Mouse (Mus musculus) adrenal gland, postnatal 36 days (tissue): ENCODE data around the gene Noct. TPM values are rescaled to one million over a fixed set of nuclear protein-coding genes. Genes with fewer than 3 reads are reported as not detected.
"Not testable (repeated sequence)": the region's sequence is repeated elsewhere in the genome, so short reads cannot be mapped to it uniquely, and the experiment has no call there.

Experiments used
- DNase-seq, 2 experiments: peaks; one replicate each; pipeline ENCODE4 v3.0.0; 2021; ENCODE audit warnings: mixed read lengths in 1 of 2
- total RNA-seq, 2 experiments: library from RNA; stranded (reverse); gene quantifications; 2 replicates each; pipeline ENCODE4 v1.2.3; 2021

Gene Noct
- total RNA-seq, 2 experiments from 2014 or later, result 18.4 to 31.1 TPM

DNA sequence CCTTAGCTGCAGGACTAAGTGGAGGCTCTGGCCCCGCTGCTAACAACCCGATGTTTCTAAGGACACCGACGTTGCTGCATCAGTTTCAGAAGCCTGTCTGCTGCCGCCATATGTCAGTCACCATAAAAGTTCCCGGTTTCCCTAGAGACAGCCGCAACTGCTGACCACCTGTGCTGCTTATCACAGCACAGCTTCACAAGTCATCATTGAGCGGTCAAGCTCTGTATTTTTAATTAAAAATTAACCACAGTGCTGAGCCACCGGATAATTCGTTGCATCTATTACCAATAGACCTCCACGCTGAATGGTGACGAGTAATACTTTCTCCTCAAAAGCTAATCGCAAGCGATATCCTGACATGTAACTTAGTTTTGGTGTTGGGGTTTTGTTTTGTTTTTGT, 19.4 kb upstream of the Noct start:
- DNase-seq, result no peak

DNA sequence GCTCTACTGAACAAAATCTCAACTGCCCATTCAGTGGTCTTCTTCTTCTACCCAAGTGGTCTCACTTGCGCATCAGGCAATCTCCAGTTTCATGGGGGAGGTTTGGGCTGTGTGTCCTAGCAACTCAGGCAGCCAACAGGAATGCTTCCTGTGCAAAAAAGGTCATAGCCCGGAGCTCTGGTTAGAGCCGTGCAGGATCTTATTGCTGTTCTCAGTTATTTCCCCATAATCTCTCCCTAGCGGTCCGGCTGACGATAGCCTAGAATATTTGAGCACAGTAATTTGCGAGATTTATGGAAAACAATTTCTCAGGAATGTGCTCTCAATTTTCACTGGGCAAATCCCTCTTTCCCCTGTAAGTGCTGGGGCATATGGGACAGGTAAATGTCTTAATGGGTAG, 17.7 kb upstream of the Noct start:
- no peak for DNase-seq

DNA sequence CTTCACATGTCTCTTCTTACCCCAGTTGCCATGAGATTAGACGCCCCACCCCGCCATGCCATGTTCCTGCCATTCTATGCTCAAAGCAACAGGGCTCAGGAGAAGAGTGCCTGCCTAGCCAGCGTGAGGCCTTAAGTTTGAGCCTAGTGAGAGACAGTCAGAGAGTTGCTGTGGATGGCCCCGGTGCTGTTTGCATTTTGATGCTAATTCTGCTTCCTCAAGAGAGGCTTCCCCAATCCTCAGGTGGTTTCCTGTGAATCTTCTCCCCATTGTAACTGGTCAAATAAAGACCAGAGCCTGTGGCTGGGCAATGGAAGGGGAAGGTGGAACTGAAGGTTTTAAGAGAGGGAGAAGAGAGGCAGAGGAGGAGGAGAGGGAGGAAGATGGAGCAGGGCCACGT, 15.6 kb upstream of the Noct start:
- DNase-seq, result no peak

DNA sequence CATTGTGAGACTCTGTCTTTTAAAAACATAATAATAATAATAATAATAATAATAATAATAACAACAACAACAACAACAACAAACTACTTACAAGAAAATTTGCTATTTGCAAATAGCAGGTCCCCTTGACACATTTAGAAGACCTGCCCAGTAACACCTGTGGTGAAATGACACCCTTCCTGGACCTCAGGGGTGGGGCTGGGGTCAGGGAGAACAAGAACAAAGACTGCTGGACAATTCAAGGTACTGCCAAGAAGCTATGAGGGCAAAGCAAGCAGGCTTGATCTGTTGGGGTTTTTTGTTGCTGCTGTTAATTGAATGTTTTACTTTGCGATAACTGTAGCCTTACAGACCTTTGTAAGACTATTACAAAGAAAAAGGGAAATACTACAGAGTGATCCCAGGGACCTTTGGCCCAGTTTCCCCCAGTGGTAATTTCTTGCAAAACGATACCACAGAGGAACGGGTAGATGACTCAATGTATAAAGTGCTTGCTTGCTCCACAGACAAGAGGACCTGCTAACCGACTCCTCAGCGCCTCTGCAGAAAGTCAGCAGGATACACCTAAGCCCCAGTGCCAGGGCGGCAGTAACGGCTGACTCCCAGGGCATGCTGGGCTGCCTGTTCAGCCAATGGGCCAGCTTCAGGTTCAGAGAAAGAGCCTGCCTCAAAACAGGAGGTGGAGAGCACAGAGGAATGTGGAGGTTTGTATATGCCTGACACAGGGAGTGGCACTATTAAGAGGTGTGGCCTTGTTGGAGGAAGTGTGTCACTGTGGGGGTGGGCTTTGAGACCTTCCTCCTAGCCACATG, 14.5 kb upstream of the Noct start:
- no peak for DNase-seq

DNA sequence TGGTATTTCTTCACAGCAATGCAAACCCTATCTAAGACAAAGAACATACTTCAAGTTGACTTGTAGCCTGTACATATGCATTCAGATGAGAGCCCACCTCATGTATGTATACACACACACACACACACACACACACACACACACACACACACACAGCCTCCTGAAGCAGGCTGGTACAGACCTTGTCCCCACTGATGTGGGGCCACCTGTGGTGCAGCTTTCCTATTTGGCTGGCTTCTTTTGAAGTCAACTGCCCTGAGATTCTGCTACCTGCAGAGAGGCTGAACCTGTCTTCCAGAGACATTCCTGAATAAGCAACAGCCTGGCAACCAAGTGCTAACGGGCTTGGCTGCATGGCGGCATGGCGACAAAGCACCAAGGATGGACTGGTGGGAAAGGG, 13.8 kb upstream of the Noct start:
- no peak for DNase-seq

DNA sequence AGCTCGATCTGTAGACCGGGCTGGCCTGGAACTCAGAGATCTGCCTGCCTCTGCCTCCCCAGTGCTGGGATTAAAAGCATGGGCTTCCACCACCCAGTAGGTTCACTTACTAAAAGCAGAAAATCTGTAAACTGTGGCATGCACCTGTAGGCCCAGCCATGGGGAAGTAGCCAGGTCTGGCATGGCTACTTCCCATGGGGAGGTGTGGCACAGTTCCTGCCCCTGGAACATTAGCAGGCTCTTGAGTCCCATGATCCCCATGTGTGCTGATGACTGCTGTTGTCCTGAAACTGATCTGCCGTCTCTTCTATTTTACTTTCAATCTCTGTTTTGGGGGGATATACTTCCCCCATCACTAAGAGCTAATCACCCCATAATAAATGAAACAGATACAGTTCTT, 11.1 kb upstream of the Noct start:
- no peak for DNase-seq

DNA sequence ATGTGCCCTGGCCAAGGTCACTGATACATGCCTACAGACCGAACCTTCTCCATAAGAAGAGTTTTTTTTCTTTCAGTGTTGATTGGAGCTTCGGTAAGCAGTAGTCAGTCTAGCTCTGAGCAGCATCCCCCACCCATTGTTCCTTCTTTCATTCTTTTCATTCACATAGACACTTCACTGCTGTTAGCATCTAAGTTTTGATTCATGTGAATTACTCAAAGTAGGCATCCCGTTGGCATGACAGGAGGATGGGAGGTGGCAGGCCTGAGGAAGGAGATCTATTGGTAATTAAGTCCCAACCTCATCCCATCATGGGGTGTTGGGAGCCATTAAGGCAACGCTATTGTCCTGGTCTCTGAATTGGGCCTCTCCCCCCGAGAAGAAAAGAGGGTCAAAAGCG, 8.6 kb upstream of the Noct start:
- no peak for DNase-seq

DNA sequence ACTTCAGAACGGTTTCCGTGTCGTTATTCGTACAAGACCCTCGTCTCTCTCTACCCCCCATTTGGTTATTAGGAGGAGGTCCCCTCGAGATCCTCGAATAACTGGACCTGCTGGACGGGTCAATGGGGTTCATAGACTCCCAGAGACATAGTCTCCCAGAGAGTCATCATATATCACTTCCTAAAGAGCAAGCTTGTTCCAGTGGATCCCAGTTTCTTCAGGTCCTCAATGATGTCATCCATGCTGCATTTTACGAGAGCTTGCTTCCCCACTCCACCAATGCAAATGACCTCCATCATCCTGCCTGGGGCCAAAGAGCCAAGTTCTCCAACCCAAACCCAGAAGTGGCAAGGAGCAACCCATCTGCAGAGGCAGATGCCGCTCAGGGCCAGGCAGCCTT, 7.9 kb upstream of the Noct start:
- DNase-seq, result not testable (repeated sequence)

DNA sequence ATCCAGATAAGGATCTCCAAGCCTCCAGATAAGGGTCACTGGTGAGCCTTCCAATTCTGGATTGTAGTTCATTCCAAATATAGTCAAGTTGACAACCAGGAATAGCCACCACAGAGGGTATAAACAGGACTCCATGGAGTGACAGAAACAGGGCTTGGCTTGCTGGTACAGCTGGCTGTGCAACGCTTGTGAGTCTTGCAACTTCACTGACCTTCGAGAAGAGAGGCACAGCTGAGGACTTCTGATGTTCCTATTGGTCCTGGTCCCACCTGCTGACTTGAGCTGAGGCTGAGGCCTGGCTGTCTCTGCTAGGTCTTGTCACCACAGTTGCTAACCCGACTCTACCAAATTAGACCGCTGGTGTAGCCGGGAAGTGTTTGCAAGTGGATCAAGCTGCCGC, 5.9 kb upstream of the Noct start:
- DNase-seq, result not testable (repeated sequence)

DNA sequence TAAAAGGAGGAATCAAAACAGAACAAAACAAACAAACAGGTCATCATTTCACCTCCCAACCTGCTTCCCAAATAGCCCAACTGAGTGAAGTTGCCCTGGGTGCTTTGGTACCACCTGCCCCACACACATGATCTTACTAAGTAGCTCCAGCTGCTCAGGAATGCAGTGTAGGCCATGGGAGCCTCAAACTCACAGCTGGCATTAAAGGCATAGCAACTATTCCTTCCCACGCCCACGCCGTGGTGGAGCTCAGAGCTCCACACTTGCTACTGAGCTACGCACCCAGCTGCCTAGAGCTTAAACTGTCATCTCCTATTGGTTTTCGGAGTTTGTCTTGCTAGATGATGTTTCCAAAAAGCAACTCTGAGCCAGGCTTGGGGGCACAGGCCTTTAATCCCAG, 5.0 kb upstream of the Noct start:
- DNase-seq, result no peak

DNA sequence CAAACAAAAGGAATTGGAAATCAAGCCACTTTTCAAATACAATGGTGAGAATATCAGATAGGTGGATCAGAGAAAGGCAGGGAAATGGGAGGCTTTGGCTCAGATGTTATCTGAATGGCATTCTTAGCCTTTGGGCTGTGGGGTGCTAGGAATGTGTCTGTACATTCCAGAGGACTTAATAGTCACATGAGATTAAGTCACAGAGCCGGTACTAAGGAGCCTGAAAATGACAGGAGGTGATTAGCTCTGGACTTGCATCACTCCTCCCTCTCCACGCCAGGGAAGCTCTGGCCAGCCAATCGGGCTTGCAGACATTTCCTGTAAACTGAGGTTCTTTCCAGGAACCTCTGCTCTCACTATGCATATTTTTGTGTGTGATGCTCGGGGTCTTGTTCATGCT, 3.4 kb upstream of the Noct start:
- no peak for DNase-seq

DNA sequence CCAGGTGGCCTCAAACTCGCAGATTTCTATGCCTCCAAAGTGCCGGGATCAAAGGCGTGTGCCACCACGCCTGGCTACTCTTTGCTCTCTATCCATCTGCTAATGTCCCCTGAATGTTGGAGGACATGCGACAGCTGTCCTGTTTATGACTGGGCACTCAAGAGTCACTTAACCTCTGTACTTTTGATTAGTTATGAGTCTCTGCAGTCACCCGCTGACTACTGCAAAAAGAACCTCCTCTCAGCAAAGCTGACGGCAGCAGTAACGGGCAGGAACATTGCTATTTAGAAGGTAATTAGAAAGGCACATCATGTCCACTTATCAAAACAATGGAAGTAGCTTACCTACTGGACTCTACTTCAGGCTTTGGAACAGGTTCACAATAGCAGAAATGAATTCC, 2.4 kb upstream of the Noct start:
- DNase-seq, result no peak

DNA sequence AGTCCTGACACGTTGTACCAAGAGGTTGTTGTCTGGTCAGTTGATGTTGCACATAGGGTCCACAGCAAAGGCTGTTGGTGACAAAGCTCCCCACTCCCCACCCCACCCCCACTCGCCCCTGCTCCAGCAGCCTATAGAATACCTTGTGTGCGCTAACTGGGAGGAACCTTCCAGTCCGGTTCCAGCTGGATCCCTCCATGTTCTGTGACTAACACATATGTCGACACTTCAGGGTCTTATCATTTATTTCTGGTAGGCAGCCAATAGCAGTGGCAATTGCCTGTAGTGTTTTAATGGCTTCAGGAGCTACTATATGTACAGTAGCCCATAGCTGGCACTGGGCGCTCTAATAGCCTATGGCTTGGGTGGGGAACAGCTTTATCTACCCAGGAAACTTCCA, 1.9 kb upstream of the Noct start:
- no peak for DNase-seq

DNA sequence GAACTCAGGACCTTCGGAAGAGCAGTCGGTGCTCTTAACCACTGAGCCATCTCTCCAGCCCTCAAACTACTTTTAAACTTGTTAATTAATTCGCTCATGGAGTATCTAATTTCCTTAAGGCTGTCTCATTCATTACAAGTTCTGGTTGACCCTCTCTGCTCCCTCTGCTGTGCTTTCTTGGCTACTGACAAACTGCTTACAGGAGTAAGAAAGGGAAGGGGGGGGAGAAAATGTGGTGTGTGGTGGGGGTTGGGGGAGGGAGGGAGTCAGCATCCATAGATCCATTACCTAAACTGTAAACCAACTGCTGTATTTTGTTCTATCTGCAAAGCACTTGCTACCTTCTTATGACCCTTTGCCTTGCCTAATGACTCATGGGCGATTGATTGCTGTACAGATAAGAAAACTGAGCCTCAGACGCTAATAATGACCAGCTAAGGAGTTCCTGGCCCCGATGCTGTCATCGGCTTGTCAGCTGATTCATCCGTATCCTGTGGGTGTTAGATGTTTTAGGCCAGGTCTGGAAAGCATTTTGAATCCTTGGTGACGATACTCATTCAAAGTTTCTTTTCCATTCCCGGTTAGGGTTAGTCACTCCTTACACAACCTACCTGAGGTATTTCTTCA, 1.3 kb upstream of the Noct start:
- DNase-seq, result peak; percentile 32 to 37

DNA sequence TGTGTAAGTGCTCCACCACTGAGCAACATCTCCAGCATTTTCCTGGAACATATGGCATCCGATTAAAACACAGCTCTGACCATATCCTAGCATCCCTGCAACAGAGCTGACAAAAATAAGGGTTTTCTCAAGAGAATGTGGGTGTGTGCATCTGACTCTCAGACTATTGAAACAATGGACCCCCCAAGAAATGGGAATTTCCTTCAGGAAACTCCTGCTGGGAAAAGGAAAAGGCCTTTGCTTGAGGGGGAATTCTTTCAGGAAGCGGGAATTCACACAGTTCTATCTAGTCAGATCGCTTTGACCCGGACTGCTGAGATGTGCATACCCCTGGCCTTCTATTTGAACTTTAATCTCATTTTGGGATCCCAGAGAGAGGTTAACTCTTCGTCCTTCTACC, 691 bp upstream of the Noct start:
- no peak for DNase-seq

DNA sequence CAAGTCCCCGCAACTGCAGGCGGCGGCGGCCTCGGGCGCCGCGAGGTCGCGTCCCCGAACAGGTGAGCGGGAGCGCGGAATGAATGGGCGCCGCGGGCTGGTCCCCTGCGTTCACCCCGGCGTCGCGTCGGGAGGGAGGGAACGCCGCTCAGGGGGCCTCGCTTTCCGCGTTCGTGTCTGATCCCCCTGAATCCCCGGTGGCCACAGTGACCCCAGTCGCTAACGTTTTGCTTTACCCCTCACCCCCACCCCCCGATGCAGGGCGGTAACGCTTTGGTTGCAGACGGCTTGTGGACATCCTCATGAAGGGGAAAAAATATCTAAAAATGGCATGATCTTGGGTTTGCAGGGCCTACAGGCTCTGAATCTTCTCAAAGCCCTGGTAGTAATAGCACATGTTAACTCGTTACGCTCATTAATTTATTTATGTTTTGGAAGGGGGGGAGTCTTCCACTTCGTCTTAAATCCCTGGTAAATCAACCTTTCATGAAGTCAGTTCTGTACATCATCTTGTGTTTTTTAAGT, 1.0 kb downstream of the Noct start:
- DNase-seq, result no peak

DNA sequence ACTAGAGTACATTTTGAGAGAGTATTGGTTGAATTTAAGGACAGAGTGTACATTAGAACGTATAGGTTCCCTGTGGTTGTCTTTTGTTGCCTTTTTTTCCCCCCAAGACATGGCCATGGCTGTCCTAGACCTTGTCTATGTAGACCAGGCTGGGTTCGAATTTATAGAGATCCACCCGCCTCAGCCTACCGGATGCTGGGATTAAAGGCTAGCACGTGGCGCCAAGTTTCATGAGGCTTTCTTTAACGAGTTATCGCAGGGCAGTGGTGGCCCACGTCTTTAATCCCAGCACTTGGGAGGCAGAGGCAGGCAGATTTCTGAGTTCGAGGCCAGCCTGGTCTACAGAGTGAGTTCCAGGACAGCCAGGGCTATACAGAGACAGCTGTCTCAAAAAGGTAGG, 1.7 kb downstream of the Noct start:
- DNase-seq, result no peak

DNA sequence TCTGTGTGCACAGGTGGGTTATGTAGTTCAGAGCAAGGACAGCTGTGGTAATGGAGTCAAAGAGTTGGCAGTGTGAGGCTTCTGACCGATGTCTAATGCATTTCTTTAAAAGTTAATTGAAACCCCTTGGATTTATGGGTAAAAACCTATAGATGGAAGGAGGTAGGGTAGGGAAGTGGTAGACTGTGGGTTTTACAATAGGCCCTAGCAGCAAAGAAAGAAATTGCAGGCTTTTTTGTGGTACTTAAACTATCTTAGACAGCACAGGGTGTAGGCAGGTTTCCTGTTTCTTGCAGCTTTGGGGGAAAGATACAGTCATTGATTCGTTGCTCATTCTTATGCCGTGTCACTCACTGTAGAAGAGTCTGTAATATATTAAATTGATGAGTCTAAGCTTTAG, 2.4 kb downstream of the Noct start:
- no peak for DNase-seq

DNA sequence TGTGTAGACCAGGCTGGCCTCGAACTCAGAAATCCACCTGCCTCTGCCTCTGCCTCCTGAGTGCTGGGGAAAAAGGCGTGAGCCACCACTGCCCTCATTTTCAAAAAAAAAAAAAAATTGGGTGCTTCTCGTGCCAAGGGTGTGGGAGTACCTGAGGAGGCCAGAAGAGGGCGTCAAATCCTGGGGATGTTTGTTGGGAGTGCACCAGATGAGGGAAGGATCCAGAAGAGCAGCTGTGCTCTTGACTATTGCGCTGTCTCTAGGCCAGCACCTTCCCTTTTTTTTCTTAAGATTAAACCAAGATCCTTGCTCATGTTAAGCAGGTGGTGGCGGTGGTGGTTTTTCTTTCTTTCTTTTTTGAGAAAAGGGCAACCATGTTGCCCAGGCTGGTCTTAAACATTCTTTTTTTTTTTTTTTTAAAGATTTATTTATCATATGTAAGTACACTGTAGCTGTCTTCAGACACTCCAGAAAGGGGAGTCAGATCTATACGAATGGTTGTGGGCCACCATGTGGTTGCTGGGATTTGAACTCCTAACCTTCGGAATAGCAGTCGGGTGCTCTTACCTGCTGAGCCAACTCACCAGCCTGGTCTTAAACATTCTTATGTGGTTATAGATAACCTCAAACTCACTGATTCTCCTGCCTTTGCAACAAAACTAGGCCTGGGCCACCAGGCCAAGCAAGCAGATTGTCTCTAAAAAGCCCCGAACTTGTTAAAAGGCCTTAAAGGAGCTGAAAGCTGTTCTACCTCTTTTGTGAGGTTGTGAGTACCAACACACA, 4.0 kb downstream of the Noct start:
- DNase-seq, result peak; percentile 55 to 68

DNA sequence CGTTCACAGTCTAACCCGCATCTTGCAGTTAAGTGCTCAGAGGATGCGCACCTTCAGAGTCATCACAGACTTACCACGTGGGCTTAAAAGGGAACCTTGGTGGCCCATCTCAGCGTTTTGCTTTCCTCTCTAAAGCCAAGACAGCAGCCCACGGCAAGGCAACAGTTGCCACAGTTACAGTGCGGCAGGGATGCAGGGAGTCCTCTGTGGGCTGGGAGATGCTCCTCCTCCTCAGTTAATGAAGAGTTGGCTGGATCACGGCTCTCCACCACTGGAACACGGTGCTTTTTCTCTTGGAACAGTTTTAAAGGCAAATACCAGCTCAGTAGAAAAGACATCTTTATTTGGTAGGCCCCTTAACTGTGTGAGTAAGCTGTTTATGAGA, 4.6 kb downstream of the Noct start:
- DNase-seq, result no peak

DNA sequence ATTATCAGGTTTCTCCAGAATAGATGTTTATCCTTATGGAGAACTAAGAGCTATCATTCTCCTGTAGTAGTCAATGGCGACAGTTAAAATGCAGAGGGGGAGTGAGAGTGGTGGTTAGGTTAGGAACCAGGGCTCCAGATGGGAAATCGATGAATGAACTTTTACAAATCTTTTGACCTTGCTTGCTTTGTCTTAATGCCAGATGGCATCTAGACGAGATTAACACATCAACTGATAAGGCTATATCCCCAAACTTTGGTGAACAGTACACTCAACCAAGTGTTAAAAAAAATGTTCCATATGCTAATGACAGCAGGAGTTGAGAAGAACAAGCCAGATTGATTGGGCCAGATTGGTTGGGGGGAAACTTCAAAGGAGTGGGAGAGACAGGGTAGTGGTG, 5.0 kb downstream of the Noct start:
- DNase-seq, result no peak

DNA sequence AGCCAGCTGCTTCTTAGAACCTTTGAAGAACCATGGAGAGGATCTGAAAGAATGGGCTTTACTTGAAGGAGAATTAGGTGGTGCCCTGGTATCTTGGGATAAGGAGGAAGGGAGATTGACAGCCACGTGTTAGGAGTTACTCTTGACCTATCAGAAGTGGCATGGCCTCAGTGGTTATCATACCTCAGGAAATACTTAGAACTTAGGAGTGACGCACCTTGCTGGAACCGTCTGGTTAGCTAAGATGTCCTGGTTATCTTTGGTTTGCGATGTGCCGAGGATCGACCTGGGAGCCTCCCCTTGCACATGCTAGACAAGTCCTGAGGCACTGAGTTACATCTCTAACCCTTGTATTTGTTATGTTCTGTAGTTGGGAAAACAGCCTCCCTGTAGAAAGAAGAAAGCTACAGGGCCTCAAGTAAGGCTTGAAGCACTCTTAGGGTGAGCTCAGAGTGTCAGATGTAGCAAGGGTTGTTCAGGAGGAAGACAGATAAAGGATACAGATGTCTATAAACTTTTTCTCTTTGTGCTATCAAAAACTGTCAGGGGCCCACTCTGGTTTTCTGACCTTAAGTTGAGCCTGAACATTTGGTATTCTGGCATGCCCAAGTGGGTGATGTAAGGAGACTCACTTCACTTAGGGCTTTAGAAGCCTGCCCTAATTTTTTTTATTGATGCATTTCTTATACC, 6.0 kb downstream of the Noct start:
- no peak for DNase-seq

DNA sequence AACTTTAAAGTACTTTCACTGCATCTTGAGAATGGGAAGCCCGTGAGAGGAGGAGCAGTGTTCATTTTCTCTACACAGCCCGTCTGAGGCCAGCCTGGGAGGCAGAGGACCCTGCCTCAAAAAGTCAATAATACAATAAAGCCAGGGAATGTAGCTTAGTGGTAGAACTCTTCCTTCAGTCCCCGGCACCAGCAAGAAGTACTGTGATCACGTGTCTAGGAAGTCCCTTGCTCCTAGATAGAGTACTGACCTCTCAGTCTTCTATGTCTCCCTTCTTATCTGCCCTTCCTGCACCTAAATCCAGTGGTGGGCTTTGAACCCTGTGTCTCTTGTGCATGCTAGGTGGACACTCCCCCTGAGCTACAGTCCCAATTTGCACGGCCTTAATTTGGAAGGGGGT, 6.6 kb downstream of the Noct start:
- no peak for DNase-seq
